Mouse (Mus musculus) liver, postnatal 0 days (tissue): ENCODE data around the gene Cdk1. TPM values are rescaled to one million over a fixed set of nuclear protein-coding genes. Genes with fewer than 3 reads are reported as not detected.

Experiments
- ATAC-seq: fragments of 200-750 bp; cut with Nextera tagmentation; 2 replicates; pipeline ENCODE4 v1.8.0; 2017; ENCODE audit warnings: mild to moderate bottlenecking, moderate library complexity
- DNase-seq: peaks from one replicate; pipeline ENCODE4 v3.0.0-alpha.2; 2016
- H3K27ac ChIP-seq: fragments of 300-500 bp; sonication (generic); 2 replicates; pipeline ENCODE4 v1.5.1; 2014; ENCODE audit warnings: antibody characterized with exemption, moderate library complexity, mild to moderate bottlenecking, low read depth
- H3K27me3 ChIP-seq: fragments of 300-500 bp; sonication (generic); 2 replicates; pipeline ENCODE4 v1.6.1; 2014; ENCODE audit warnings: low read length, control low read depth, mixed read lengths; ENCODE audit not compliant: insufficient read depth
- H3K36me3 ChIP-seq: fragments of 300-500 bp; sonication (generic); replicated peaks from 2 replicates; pipeline ENCODE4 v1.6.1; 2014; ENCODE audit warnings: mild to moderate bottlenecking, control low read depth, low read length, moderate library complexity, mixed read lengths; ENCODE audit not compliant: insufficient read depth
- H3K4me1 ChIP-seq: fragments of 300-500 bp; sonication (generic); 2 replicates; pipeline ENCODE4 v1.6.1; 2014; ENCODE audit warnings: antibody characterized with exemption, mild to moderate bottlenecking, control low read depth; ENCODE audit not compliant: insufficient read depth
- H3K4me2 ChIP-seq: fragments of 300-500 bp; sonication (generic); 2 replicates; pipeline ENCODE4 v1.6.1; 2014; ENCODE audit warnings: low read depth, mild to moderate bottlenecking, low read length, moderate library complexity, mixed read lengths
- H3K4me3 ChIP-seq: fragments of 300-500 bp; sonication (generic); 2 replicates; pipeline ENCODE4 v1.5.1; 2014; ENCODE audit warnings: low read depth, low read length
- H3K9ac ChIP-seq: fragments of 300-500 bp; sonication (generic); replicated peaks from 2 replicates; pipeline ENCODE4 v1.6.1; 2014; ENCODE audit warnings: mild to moderate bottlenecking, moderate library complexity
- H3K9me3 ChIP-seq: fragments of 300-500 bp; sonication (generic); 2 replicates; pipeline ENCODE4 v1.6.1; 2016; ENCODE audit warnings: mild to moderate bottlenecking, control low read depth, low read length, mixed read lengths
- CTCF ChIP-seq: sonication (generic); IDR thresholded peaks from 2 replicates; pipeline ENCODE4 v1.5.1; 2016; ENCODE audit warnings: antibody characterized with exemption, low read depth
- EP300 ChIP-seq: IDR thresholded peaks from 2 replicates; pipeline ENCODE4 v1.6.1; 2016; ENCODE audit warnings: antibody characterized with exemption, low read depth, mild to moderate bottlenecking
- WGBS: fragments of 180-500 bp; shearing (Covaris S2); extraction: QIAGEN DNeasy Blood & Tissue Kit; methylation state at CpG from one replicate; pipeline ENCODE4 v1.1.7; 2014; ENCODE audit not compliant: insufficient replicate concordance; 5-methylcytosine and 5-hydroxymethylcytosine counted together
- polyA plus RNA-seq: library from polyadenylated mRNA; unstranded; fragments of >200 nt; fragmentation: Nextera tagmentation; extraction: Ambion mirVana; gene quantifications from 2 replicates; pipeline ENCODE4 v1.2.1, GENCODE M21; 2015

Cdk1 gene
- polyA plus RNA-seq, 1 experiment from 2014 or later: 171 TPM

- Histone ChIP-seq H3K27me3 (no peaks in the 10 kb centered on the region), H3K9ac (no peak overlapping the region), H3K4me1 (no peaks in the 10 kb centered on the region), H3K36me3 (peaks cover 63% of the 10 kb centered on the region), H3K27ac (no peak overlapping the region), H3K4me2 (no peak overlapping the region), H3K9me3 (no peaks in the 10 kb centered on the region), H3K4me3 (no peak overlapping the region)
- ATAC-seq (no peak), DNase-seq (no peak)
- 90% methylated on average over 11 of the region's 11 CpGs for WGBS
- TF ChIP-seq EP300 (no peak), CTCF (no peak)
Measured at GRCm38 (mm10) chr10:69336219-69336618, 16.5 kb downstream of the Cdk1 start.

- no peak for ATAC-seq
- H3K9ac ChIP-seq: no peak overlapping the region
- no peak overlapping the region for H3K4me3 ChIP-seq
- H3K27me3 ChIP-seq: no peaks in the 10 kb centered on the region
- H3K4me1 ChIP-seq: no peaks in the 10 kb centered on the region
- TF ChIP-seq CTCF (no peak), EP300 (no peak)
- H3K36me3 ChIP-seq: peaks cover 59% of the 10 kb centered on the region
- 83% methylated on average over 4 of the region's 4 CpGs for WGBS
- no peak overlapping the region for H3K27ac ChIP-seq
- no peak overlapping the region for H3K4me2 ChIP-seq
- no peaks in the 10 kb centered on the region for H3K9me3 ChIP-seq
- no peak for DNase-seq
Measured at GRCm38 (mm10) chr10:69335611-69336010, 17.1 kb downstream of the Cdk1 start.

GRCm38 (mm10) chr10:69335195-69335536, 17.6 kb downstream of the Cdk1 start:
- DNase-seq (no peak), ATAC-seq (no peak)
- Histone ChIP-seq H3K27me3 (no peaks in the 10 kb centered on the region), H3K4me3 (no peak overlapping the region), H3K27ac (no peak overlapping the region), H3K4me1 (no peaks in the 10 kb centered on the region), H3K36me3 (peaks cover 55% of the 10 kb centered on the region), H3K4me2 (no peak overlapping the region), H3K9me3 (no peaks in the 10 kb centered on the region), H3K9ac (no peak overlapping the region)
- 80% methylated on average over 7 of the region's 7 CpGs for WGBS
- TF ChIP-seq CTCF: no peak
- TF ChIP-seq EP300: no peak

- no peak for TF ChIP-seq CTCF
- no peak for TF ChIP-seq EP300
- ATAC-seq (no peak), DNase-seq (no peak)
- Histone ChIP-seq H3K27ac (no peak overlapping the region), H3K36me3 (peaks cover 48% of the 10 kb centered on the region), H3K4me3 (no peak overlapping the region), H3K4me1 (no peaks in the 10 kb centered on the region), H3K27me3 (no peaks in the 10 kb centered on the region), H3K4me2 (no peak overlapping the region), H3K9me3 (no peaks in the 10 kb centered on the region), H3K9ac (no peak overlapping the region)
- whole genome bisulfite sequencing: 81% methylated on average over 16 of the region's 16 CpGs
Measured at GRCm38 (mm10) chr10:69334271-69335194, 18.2 kb downstream of the Cdk1 start.

GRCm38 (mm10) chr10:69333212-69333611, 19.5 kb downstream of the Cdk1 start:
- Histone ChIP-seq H3K36me3 (peaks cover 35% of the 10 kb centered on the region), H3K9ac (no peak overlapping the region), H3K27me3 (no peaks in the 10 kb centered on the region), H3K4me3 (no peak overlapping the region), H3K27ac (no peak overlapping the region), H3K4me2 (no peak overlapping the region), H3K9me3 (no peaks in the 10 kb centered on the region), H3K4me1 (no peaks in the 10 kb centered on the region)
- no peak for DNase-seq
- TF ChIP-seq CTCF (no peak), EP300 (no peak)
- no peak for ATAC-seq
- WGBS: 91% methylated on average over 11 of the region's 11 CpGs

- H3K9me3 ChIP-seq: no peaks in the 10 kb centered on the region
- H3K27ac ChIP-seq: no peak overlapping the region
- ATAC-seq (peak; percentile 57), DNase-seq (no peak)
- no peak for TF ChIP-seq CTCF
- TF ChIP-seq EP300: no peak
- no peaks in the 10 kb centered on the region for H3K27me3 ChIP-seq
- no peaks in the 10 kb centered on the region for H3K4me1 ChIP-seq
- H3K36me3 ChIP-seq: peaks cover 15% of the 10 kb centered on the region
- no peak overlapping the region for H3K9ac ChIP-seq
- no peak overlapping the region for H3K4me2 ChIP-seq
- WGBS: 66% methylated on average over 6 of the region's 6 CpGs
- H3K4me3 ChIP-seq: no peak overlapping the region
Measured at GRCm38 (mm10) chr10:69331231-69331630, 21.5 kb downstream of the Cdk1 start.

- Histone ChIP-seq H3K27ac (no peak overlapping the region), H3K27me3 (no peaks in the 10 kb centered on the region), H3K9ac (no peak overlapping the region), H3K4me3 (no peak overlapping the region), H3K36me3 (no peaks in the 10 kb centered on the region), H3K4me1 (no peaks in the 10 kb centered on the region), H3K9me3 (no peaks in the 10 kb centered on the region), H3K4me2 (no peak overlapping the region)
- peak; percentile 55 for ATAC-seq
- TF ChIP-seq EP300 (no peak), CTCF (no peak)
- 54% methylated on average over 4 of the region's 4 CpGs for WGBS
- DNase-seq: no peak
Measured at GRCm38 (mm10) chr10:69328656-69329046, 24.1 kb downstream of the Cdk1 start.
